Mouse (Mus musculus) ES-E14 (cell line): ENCODE data around the gene Manba.

Experiments
- MAFK ChIP-seq: IDR thresholded peaks from 2 replicates; pipeline ENCODE4 v1.6.1; 2014; ENCODE audit warnings: mild to moderate bottlenecking, low read depth, low read length, inconsistent platforms; ENCODE audit not compliant: insufficient read depth
- ZC3H11A ChIP-seq: IDR thresholded peaks from 2 replicates; pipeline ENCODE4 v1.6.1; 2012; ENCODE audit warnings: low read depth, mild to moderate bottlenecking, inconsistent platforms, low read length, borderline replicate concordance

GRCm38 (mm10) chr3:135440621-135441020 is 44.8 kb upstream of the Manba start:
- TF ChIP-seq MAFK, result no peak
- no peak for TF ChIP-seq ZC3H11A
